Mouse (Mus musculus): ENCODE results near the gene Pih1d1. TPM values are rescaled to one million over a fixed set of nuclear protein-coding genes. Genes with fewer than 3 reads are reported as not detected.

Gene Pih1d1
- total and polyA plus RNA-seq, 2 experiments from 2014 or later: 56.3 to 152 TPM

DNA sequence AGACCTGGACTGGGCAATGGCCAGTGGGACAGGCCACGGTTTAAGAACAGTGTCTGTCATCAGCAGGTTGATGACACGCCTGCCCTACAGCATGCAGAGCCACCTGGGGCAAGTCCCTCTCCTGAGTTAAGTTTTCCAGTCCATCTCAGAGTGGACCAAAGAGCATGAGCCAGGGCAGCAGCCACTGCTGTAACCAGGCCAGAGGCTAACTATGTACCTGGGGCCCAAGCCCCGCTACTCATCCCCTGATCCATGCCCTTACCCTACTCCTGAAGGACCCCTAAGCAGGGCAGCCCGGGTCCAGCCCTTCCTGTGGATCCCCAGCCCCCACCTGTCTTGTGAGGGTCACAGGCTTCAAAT lies 42.1 kb downstream of the Pih1d1 start:
- H3K9me3 ChIP-seq (replicated peaks; ENCODE audit: control insufficient read depth, low read length): no peaks in the 10 kb centered on the region
- H3K36me3 ChIP-seq (replicated peaks; ENCODE audit: control insufficient read depth, insufficient read depth, low read length): no peaks in the 10 kb centered on the region
- 81% methylated on average over 4 of the region's 4 CpGs for WGBS
- DNase-seq (ENCODE audit: low spot score) (no peak), ATAC-seq (ENCODE audit: insufficient read depth, low read depth) (no peak)
- no peak overlapping the region for H3K4me3 ChIP-seq (ENCODE audit: low read depth, low read length)
- TF ChIP-seq CTCF (IDR thresholded peaks at IDR 0.05; ENCODE audit: low read depth) (no peak), EP300 (IDR thresholded peaks at IDR 0.05; ENCODE audit: low read depth) (no peak)
- peaks cover 7% of the 10 kb centered on the region; the same call in 1 of the 2 replicates for H3K4me1 ChIP-seq (ENCODE audit: control insufficient read depth, insufficient read depth)
- H3K27me3 ChIP-seq (ENCODE audit: control insufficient read depth, insufficient read depth, low read length): peaks cover 4% of the 10 kb centered on the region; the same call in 1 of the 2 replicates
- no peak overlapping the region for H3K27ac ChIP-seq (ENCODE audit: low read depth)
- no peak overlapping the region for H3K4me2 ChIP-seq (ENCODE audit: low read depth, low read length)
- no peak overlapping the region for H3K9ac ChIP-seq (replicated peaks; ENCODE audit: low read depth, low read length)

GRCm38 (mm10) chr7:45196994-45197393 lies 42.9 kb downstream of the Pih1d1 start:
- WGBS: 71% methylated on average over 5 of the region's 5 CpGs
- Histone ChIP-seq H3K4me3 (ENCODE audit: low read depth, low read length) (no peak overlapping the region), H3K27me3 (ENCODE audit: control insufficient read depth, insufficient read depth, low read length) (peaks cover 4% of the 10 kb centered on the region; the same call in 1 of the 2 replicates), H3K4me2 (ENCODE audit: low read depth, low read length) (no peak overlapping the region), H3K9ac (replicated peaks; ENCODE audit: low read depth, low read length) (no peak overlapping the region), H3K36me3 (replicated peaks; ENCODE audit: control insufficient read depth, insufficient read depth, low read length) (no peaks in the 10 kb centered on the region), H3K4me1 (ENCODE audit: control insufficient read depth, insufficient read depth) (peaks cover 7% of the 10 kb centered on the region; the same call in 1 of the 2 replicates), H3K9me3 (replicated peaks; ENCODE audit: control insufficient read depth, low read length) (no peaks in the 10 kb centered on the region), H3K27ac (ENCODE audit: low read depth) (no peak overlapping the region)
- ATAC-seq (ENCODE audit: insufficient read depth, low read depth): no peak
- no peak for DNase-seq (ENCODE audit: low spot score)
- TF ChIP-seq CTCF (IDR thresholded peaks at IDR 0.05; ENCODE audit: low read depth) (no peak), EP300 (IDR thresholded peaks at IDR 0.05; ENCODE audit: low read depth) (no peak)

DNA sequence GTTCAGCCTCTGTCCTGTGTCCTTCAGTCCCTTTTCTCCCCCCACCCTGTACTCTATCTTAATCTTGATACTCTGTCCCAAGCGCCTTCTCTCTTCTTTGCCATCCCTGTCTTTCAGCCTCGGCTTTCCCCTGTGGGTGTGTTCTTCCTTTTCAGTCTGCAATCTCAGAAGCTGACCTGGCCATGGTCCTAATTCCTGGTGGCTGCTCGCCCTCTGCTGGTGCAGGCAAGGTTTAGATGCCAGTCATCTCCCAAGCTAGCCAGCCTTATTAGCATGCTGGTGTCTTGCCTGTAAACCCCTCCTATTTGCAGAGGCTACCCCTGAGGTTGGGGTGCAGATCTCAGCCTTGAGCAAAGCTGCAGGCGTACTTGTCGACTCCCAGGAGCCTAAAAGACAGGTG lies 44.3 kb downstream of the Pih1d1 start:
- H3K36me3 ChIP-seq (replicated peaks; ENCODE audit: control insufficient read depth, insufficient read depth, low read length): no peaks in the 10 kb centered on the region
- no peak overlapping the region for H3K9ac ChIP-seq (replicated peaks; ENCODE audit: low read depth, low read length)
- peaks cover 4% of the 10 kb centered on the region; the same call in 1 of the 2 replicates for H3K27me3 ChIP-seq (ENCODE audit: control insufficient read depth, insufficient read depth, low read length)
- no peak overlapping the region for H3K4me3 ChIP-seq (ENCODE audit: low read depth, low read length)
- no peak overlapping the region for H3K27ac ChIP-seq (ENCODE audit: low read depth)
- ATAC-seq (ENCODE audit: insufficient read depth, low read depth) (no peak; the same call in 1 of the 2 replicates), DNase-seq (ENCODE audit: low spot score) (peak; percentile 74)
- WGBS: 5% methylated on average over 5 of the region's 5 CpGs
- no peaks in the 10 kb centered on the region for H3K9me3 ChIP-seq (replicated peaks; ENCODE audit: control insufficient read depth, low read length)
- TF ChIP-seq EP300 (IDR thresholded peaks at IDR 0.05; ENCODE audit: low read depth) (no peak), CTCF (IDR thresholded peaks at IDR 0.05; ENCODE audit: low read depth) (peak; percentile 96)
- H3K4me1 ChIP-seq (ENCODE audit: control insufficient read depth, insufficient read depth): peaks cover 7% of the 10 kb centered on the region; the same call in 1 of the 2 replicates
- no peak overlapping the region for H3K4me2 ChIP-seq (ENCODE audit: low read depth, low read length)

DNA sequence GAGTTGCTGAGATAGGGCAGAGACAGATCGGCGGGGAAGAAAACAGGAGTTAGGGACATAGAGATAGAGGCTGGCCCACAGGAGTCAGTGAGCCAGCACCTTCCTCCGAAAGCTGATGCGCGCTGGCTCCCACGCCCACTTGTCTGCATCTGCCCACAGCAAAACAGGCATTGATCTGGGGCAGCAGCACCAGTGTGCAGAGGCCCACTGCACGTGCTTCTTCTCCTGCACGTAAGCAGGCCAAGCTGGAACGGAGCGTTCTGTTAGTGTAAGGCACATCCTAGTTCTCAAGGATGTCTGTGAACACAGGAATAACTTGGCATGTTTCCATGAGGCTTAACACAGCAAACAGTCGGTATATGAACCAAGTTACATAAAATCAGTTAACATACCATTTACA lies 44.9 kb downstream of the Pih1d1 start:
- H3K36me3 ChIP-seq (replicated peaks; ENCODE audit: control insufficient read depth, insufficient read depth, low read length): no peaks in the 10 kb centered on the region
- DNase-seq (ENCODE audit: low spot score): no peak
- ATAC-seq (ENCODE audit: insufficient read depth, low read depth): no peak
- no peak overlapping the region for H3K27ac ChIP-seq (ENCODE audit: low read depth)
- WGBS: 74% methylated on average over 11 of the region's 11 CpGs
- peaks cover 7% of the 10 kb centered on the region; the same call in 1 of the 2 replicates for H3K4me1 ChIP-seq (ENCODE audit: control insufficient read depth, insufficient read depth)
- no peak overlapping the region for H3K4me3 ChIP-seq (ENCODE audit: low read depth, low read length)
- no peak overlapping the region for H3K9ac ChIP-seq (replicated peaks; ENCODE audit: low read depth, low read length)
- peaks cover 4% of the 10 kb centered on the region; the same call in 1 of the 2 replicates for H3K27me3 ChIP-seq (ENCODE audit: control insufficient read depth, insufficient read depth, low read length)
- H3K4me2 ChIP-seq (ENCODE audit: low read depth, low read length): no peak overlapping the region
- TF ChIP-seq EP300 (IDR thresholded peaks at IDR 0.05; ENCODE audit: low read depth) (no peak), CTCF (IDR thresholded peaks at IDR 0.05; ENCODE audit: low read depth) (no peak)
- no peaks in the 10 kb centered on the region for H3K9me3 ChIP-seq (replicated peaks; ENCODE audit: control insufficient read depth, low read length)

DNA sequence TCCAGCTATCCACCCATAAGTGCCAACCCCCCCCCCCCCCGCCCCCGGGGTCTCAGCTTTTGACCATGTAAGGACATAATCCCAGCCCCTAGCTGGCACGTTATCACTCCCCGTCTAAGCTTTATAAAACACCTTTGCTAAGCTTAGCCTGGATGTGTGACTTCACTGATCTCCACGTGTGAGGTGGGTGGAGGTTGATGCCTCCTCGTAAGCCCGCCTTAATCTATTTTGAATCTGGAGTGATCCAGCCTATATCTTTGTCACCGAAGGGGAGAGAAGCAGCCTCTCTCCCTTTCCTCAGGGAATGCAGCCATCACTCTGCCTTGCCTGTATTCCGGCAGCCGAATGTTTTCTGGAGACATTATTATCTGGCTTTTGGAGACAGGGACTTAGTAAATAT lies 48.6 kb downstream of the Pih1d1 start:
- H3K4me2 ChIP-seq (ENCODE audit: low read depth, low read length): no peak overlapping the region
- WGBS: 21% methylated on average over 10 of the region's 10 CpGs
- H3K27me3 ChIP-seq (ENCODE audit: control insufficient read depth, insufficient read depth, low read length): no peaks in the 10 kb centered on the region
- H3K9me3 ChIP-seq (replicated peaks; ENCODE audit: control insufficient read depth, low read length): no peaks in the 10 kb centered on the region
- H3K9ac ChIP-seq (replicated peaks; ENCODE audit: low read depth, low read length): no peak overlapping the region
- TF ChIP-seq EP300 (IDR thresholded peaks at IDR 0.05; ENCODE audit: low read depth) (no peak), CTCF (IDR thresholded peaks at IDR 0.05; ENCODE audit: low read depth) (no peak)
- DNase-seq (ENCODE audit: low spot score): no peak
- H3K36me3 ChIP-seq (replicated peaks; ENCODE audit: control insufficient read depth, insufficient read depth, low read length): no peaks in the 10 kb centered on the region
- H3K4me3 ChIP-seq (ENCODE audit: low read depth, low read length): no peak overlapping the region
- no peak overlapping the region for H3K27ac ChIP-seq (ENCODE audit: low read depth)
- peaks cover 5% of the 10 kb centered on the region; the same call in 1 of the 2 replicates for H3K4me1 ChIP-seq (ENCODE audit: control insufficient read depth, insufficient read depth)
- no peak for ATAC-seq (ENCODE audit: insufficient read depth, low read depth)

All from heart, postnatal 0 days (tissue).